Mouse (Mus musculus): ENCODE measurements around the gene Bbs12.

GRCm38 (mm10) chr3:37271209-37271608 is 41.1 kb upstream of the Bbs12 start:
- TF ChIP-seq EP300 (IDR thresholded peaks at IDR 0.05; ENCODE audit: low read depth): no peak
- TF ChIP-seq CTCF (IDR thresholded peaks at IDR 0.05; ENCODE audit: low read depth): peak; percentile 83

Data from heart, postnatal 0 days (tissue).